9 mouse cellular contexts compared by ENCODE assay signal in the genomic region with DNA sequence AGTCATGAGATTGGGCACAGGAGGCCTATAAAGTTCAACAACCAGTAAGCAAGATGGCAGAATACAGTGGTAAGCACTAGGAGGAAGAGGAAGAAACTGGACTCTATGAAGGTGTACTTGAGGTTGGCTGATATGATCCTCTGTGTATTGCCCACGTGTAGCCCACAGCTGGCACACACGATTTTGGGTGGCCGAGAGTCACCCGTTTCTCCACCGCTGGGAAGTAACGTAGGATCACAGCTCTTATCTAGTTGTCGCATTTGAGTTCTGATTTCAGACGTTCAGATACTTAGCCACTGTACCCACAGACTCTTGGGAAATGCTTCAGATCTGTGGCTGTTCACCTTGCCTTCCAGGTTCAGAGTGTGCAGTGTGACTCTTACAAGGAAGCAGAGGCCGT. TPM values are rescaled to one million over a fixed set of nuclear protein-coding genes. Genes with fewer than 3 reads are reported as not detected.
DNase-seq lines count a peak whose midpoint lies in the region; ATAC-seq and TF ChIP-seq lines count a peak whose summit lies in the region.
"Had no signal": no experiment of that assay in that cellular context is flagged by ENCODE, and none has a peak within 500 bp of the region (broad histone marks: within the 10 kb centered on the region; RNA-seq: fewer than 3 reads in every experiment).

No protein-coding gene starts in this region.

- no peaks in the 10 kb centered on the region for H3K9me3 ChIP-seq in embryonic facial prominence, embryonic 11.5 days (replicated peaks; ENCODE audit: control insufficient read depth, low read length)
- no peaks in the 10 kb centered on the region for H3K9me3 ChIP-seq in intestine, postnatal 0 days (ENCODE audit: control insufficient read depth)
- no peaks in the 10 kb centered on the region for H3K9me3 ChIP-seq in neural tube, embryonic 13.5 days

- WGBS in liver, adult 2 months = 73% methylated on average over 9 of the region's 9 CpGs
- 84% methylated on average over 9 of the region's 9 CpGs for WGBS in embryonic facial prominence, embryonic 11.5 days
- 59% methylated on average over 9 of the region's 9 CpGs for WGBS in intestine, postnatal 0 days
- 89% methylated on average over 9 of the region's 9 CpGs for WGBS in neural tube, embryonic 13.5 days

- no peak for DNase-seq in liver, adult 2 months (ENCODE audit: extremely low read depth, low read depth, low spot score)
- no peak for DNase-seq in liver
- no peak for DNase-seq in embryonic facial prominence, embryonic 11.5 days (ENCODE audit: low spot score)
- no peak for DNase-seq in right cerebral cortex, postnatal 25 days
- DNase-seq in left cerebral cortex, adult 9 months (ENCODE audit: low spot score in 2 of 2) = no peak
- DNase-seq: cerebellum, postnatal 25 days had no signal

- peaks cover 28% of the 10 kb centered on the region for H3K4me1 ChIP-seq in liver, adult 2 months (ENCODE audit: control insufficient read depth, insufficient read depth, low read length)
- no peaks in the 10 kb centered on the region for H3K4me1 ChIP-seq in embryonic facial prominence, embryonic 11.5 days (ENCODE audit: control insufficient read depth, insufficient read depth, low read length)
- H3K4me1 ChIP-seq in intestine, postnatal 0 days (replicated peaks; ENCODE audit: control insufficient read depth, insufficient read depth, low read length) = peaks cover 12% of the 10 kb centered on the region
- peaks cover 54% of the 10 kb centered on the region for H3K4me1 ChIP-seq in neural tube, embryonic 13.5 days (replicated peaks)

- H3K4me2 ChIP-seq in embryonic facial prominence, embryonic 11.5 days (ENCODE audit: low read depth, low read length) = peak overlapping the region; percentile 68
- H3K4me2 ChIP-seq in intestine, postnatal 0 days (replicated peaks; ENCODE audit: low read depth) = peak overlapping the region; percentile 80
- H3K4me2 ChIP-seq in neural tube, embryonic 13.5 days = peak overlapping the region; percentile 63

- H3K79me2 ChIP-seq in liver, adult 2 months (ENCODE audit: control insufficient read depth, insufficient read depth, low read length) = peaks cover 43% of the 10 kb centered on the region; the same call in 1 of the 2 replicates

- peak overlapping the region; percentile 29 for H3K9ac ChIP-seq in liver, adult 2 months (ENCODE audit: low read depth, low read length)
- peak overlapping the region; percentile 61 for H3K9ac ChIP-seq in embryonic facial prominence, embryonic 11.5 days (replicated peaks; ENCODE audit: low read length)
- H3K9ac ChIP-seq in intestine, postnatal 0 days (ENCODE audit: low read depth, low read length) = 0 out of 2 replicates have a peak overlapping the region, but pooled peaks have one; percentile 73
- H3K9ac ChIP-seq in neural tube, embryonic 13.5 days = peak overlapping the region; percentile 88

- peak overlapping the region; percentile 86 for H3K4me3 ChIP-seq in liver, adult 2 months (ENCODE audit: insufficient read depth, low read depth, low read length)
- peak overlapping the region; percentile 52 for H3K4me3 ChIP-seq in embryonic facial prominence, embryonic 11.5 days (ENCODE audit: low read depth, low read length)
- peak overlapping the region; percentile 78 for H3K4me3 ChIP-seq in intestine, postnatal 0 days (ENCODE audit: low read depth, low read length)
- H3K4me3 ChIP-seq in neural tube, embryonic 13.5 days = peak overlapping the region; percentile 80

- H3K36me3 ChIP-seq in liver, adult 2 months (ENCODE audit: control insufficient read depth, insufficient read depth, low read length) = no peaks in the 10 kb centered on the region
- no peaks in the 10 kb centered on the region for H3K36me3 ChIP-seq in embryonic facial prominence, embryonic 11.5 days (replicated peaks; ENCODE audit: control insufficient read depth, insufficient read depth, low read depth, low read length)
- H3K36me3 ChIP-seq in intestine, postnatal 0 days (ENCODE audit: control insufficient read depth, insufficient read depth) = no peaks in the 10 kb centered on the region
- H3K36me3 ChIP-seq in neural tube, embryonic 13.5 days = 0 out of 2 replicates have a peak, but pooled peaks cover 8% of the 10 kb centered on the region

- no peak for ATAC-seq in embryonic facial prominence, embryonic 11.5 days (replicated peaks; ENCODE audit: insufficient number of reproducible peaks, low FRiP score, low TSS enrichment, low read depth)
- 0 out of 2 replicates have a peak, but pooled peaks have one; percentile 1 for ATAC-seq in intestine, postnatal 0 days
- peak; percentile 1; the same call in 1 of the 2 replicates for ATAC-seq in neural tube, embryonic 13.5 days (ENCODE audit: low read depth)
- no peak for ATAC-seq in frontal cortex, adult (ENCODE audit: low TSS enrichment)

- H3K27ac ChIP-seq in liver, adult 2 months (replicated peaks; ENCODE audit: insufficient read depth, low read depth, low read length) = no peak overlapping the region
- H3K27ac ChIP-seq in embryonic facial prominence, embryonic 11.5 days (replicated peaks; ENCODE audit: low read depth, low read length) = no peak overlapping the region
- H3K27ac ChIP-seq in intestine, postnatal 0 days (ENCODE audit: low read depth, low read length) = peak overlapping the region; percentile 89
- H3K27ac ChIP-seq in neural tube, embryonic 13.5 days (replicated peaks) = no peak overlapping the region

- TF ChIP-seq POLR2A in liver, adult 2 months (IDR thresholded peaks at IDR 0.05; ENCODE audit: extremely low read depth, insufficient read depth, low read length) = no peak

- no peak for TF ChIP-seq CTCF in liver, adult 2 months (IDR thresholded peaks at IDR 0.05; ENCODE audit: low read depth, low read length)
- no peak for TF ChIP-seq CTCF in intestine, postnatal 0 days (IDR thresholded peaks at IDR 0.05; ENCODE audit: low read depth)

- H3K27me3 ChIP-seq in liver, adult 2 months (ENCODE audit: control insufficient read depth, insufficient read depth, low read length) = no peaks in the 10 kb centered on the region
- no peaks in the 10 kb centered on the region for H3K27me3 ChIP-seq in embryonic facial prominence, embryonic 11.5 days (ENCODE audit: control insufficient read depth, insufficient read depth, low read length)
- no peaks in the 10 kb centered on the region for H3K27me3 ChIP-seq in intestine, postnatal 0 days (replicated peaks; ENCODE audit: control insufficient read depth, insufficient read depth, low read length)
- no peaks in the 10 kb centered on the region for H3K27me3 ChIP-seq in neural tube, embryonic 13.5 days

RNA-seq across cellular contexts. Expression of a gene that starts 0.9 kb away (rescaled TPM):
- 16.0 and 18.8 TPM in 2 replicates for total RNA-seq in liver, adult 2 months (2014; rRNA removed)
- polyA plus RNA-seq in liver, adult 2 months (2012; rRNA removed) = 10.2 and 11.5 TPM in 2 replicates
- 11.2 and 14.6 TPM in 2 replicates for polyA plus RNA-seq in embryonic facial prominence, embryonic 11.5 days (2014; fragmentation: Nextera tagmentation; extraction: Ambion mirVana)
- 13.5 and 14.9 TPM in 2 replicates for polyA plus RNA-seq in intestine, postnatal 0 days (2015; fragmentation: Nextera tagmentation; extraction: Ambion mirVana)
- 13.3 and 15.1 TPM in 2 replicates for polyA plus RNA-seq in neural tube, embryonic 13.5 days (2015; fragmentation: Nextera tagmentation; extraction: Ambion mirVana)

RNA-seq across cellular contexts. Expression of a gene that starts 19.0 kb away (rescaled TPM):
- total RNA-seq in liver, adult 2 months (2014; rRNA removed) = not detected in 2 replicates
- not detected in 2 replicates for polyA plus RNA-seq in liver, adult 2 months (2012; rRNA removed)
- not detected in 2 replicates for polyA plus RNA-seq in embryonic facial prominence, embryonic 11.5 days (2014; fragmentation: Nextera tagmentation; extraction: Ambion mirVana)
- polyA plus RNA-seq in intestine, postnatal 0 days (2015; fragmentation: Nextera tagmentation; extraction: Ambion mirVana) = not detected in 2 replicates
- not detected in 2 replicates for polyA plus RNA-seq in neural tube, embryonic 13.5 days (2015; fragmentation: Nextera tagmentation; extraction: Ambion mirVana)

Comparison
In these comparisons a context has a peak if more than half of its experiments do, and no peak if none do; other contexts are left out.
1. H3K9ac ChIP-seq: peak in every context shown above with its lines; median percentile 88 in neural tube, embryonic 13.5 days; 73 in intestine, postnatal 0 days; 61 in embryonic facial prominence, embryonic 11.5 days; 29 in liver, adult 2 months.
2. ATAC-seq: peak in intestine, postnatal 0 days (single experiment) and neural tube, embryonic 13.5 days (single experiment); none in embryonic facial prominence, embryonic 11.5 days (single experiment) and frontal cortex, adult (single experiment).
3. Peak in every context shown above with its lines, with median percentiles within 50 percentile points of each other: H3K4me3 ChIP-seq and H3K4me2 ChIP-seq.